Mouse (Mus musculus) MEL (cell line): Measurements from ENCODE around the gene Ppp2r5a.

Experiments used
- CTCF ChIP-seq, 3 experiments: IDR thresholded peaks in 2 of 3; conservative IDR thresholded peaks in 1 of 3; 2 replicates each; pipeline ENCODE4 v1.5.1; 2011 to 2012; ENCODE audit warnings: low read length in 3 of 3, low read depth in 2 of 3, mild to moderate bottlenecking in 2 of 3, improper control_type of control experiment in 1 of 3, inconsistent platforms in 1 of 3, mixed read lengths in 1 of 3, moderate library complexity in 1 of 3; ENCODE audit not compliant: control insufficient read depth in 1 of 3, insufficient read depth in 1 of 3, poor library complexity in 1 of 3, severe bottlenecking in 1 of 3
- GABPA ChIP-seq: IDR thresholded peaks from 2 replicates; pipeline ENCODE4 v1.6.1; 2012; ENCODE audit warnings: low read depth, mild to moderate bottlenecking, inconsistent platforms, low read length, improper control_type of control experiment, moderate library complexity
- POLR2A ChIP-seq, 2 experiments: IDR thresholded peaks; 2 replicates each; pipeline ENCODE4 v1.6.1; 2011 to 2012; ENCODE audit warnings: low read length in 2 of 2, mild to moderate bottlenecking in 2 of 2, control low read depth in 1 of 2, improper control_type of control experiment in 1 of 2, low read depth in 1 of 2, moderate library complexity in 1 of 2; ENCODE audit not compliant: control insufficient read depth in 1 of 2, insufficient read depth in 1 of 2, poor library complexity in 1 of 2
- UBTF ChIP-seq: IDR thresholded peaks from 2 replicates; pipeline ENCODE4 v1.6.1; 2012; ENCODE audit warnings: low read depth, mild to moderate bottlenecking, inconsistent platforms, low read length, improper control_type of control experiment, moderate library complexity, borderline replicate concordance; ENCODE audit not compliant: insufficient read depth

- TF ChIP-seq CTCF (IDR thresholded peaks at IDR 0.05 in 2 of 3, conservative IDR thresholded peaks at IDR 0.05 in 1 of 3; ENCODE audit: control insufficient read depth in 1 of 3, insufficient read depth in 1 of 3, low read depth in 2 of 3, low read length in 3 of 3, poor library complexity in 1 of 3, severe bottlenecking in 1 of 3), result no peak
- no peak for TF ChIP-seq GABPA
- no peak for TF ChIP-seq UBTF
- TF ChIP-seq POLR2A (IDR thresholded peaks at IDR 0.05; ENCODE audit: control insufficient read depth in 1 of 2, insufficient read depth in 1 of 2, low read depth in 1 of 2, low read length in 2 of 2, poor library complexity in 1 of 2), result no peak
Measured at GRCm38 (mm10) chr1:191359478-191359877, 43.6 kb downstream of the Ppp2r5a start.
